Mouse (Mus musculus): ENCODE data around the gene Stk11ip. TPM values are rescaled to one million over a fixed set of nuclear protein-coding genes. Genes with fewer than 3 reads are reported as not detected.

Gene Stk11ip
- polyA plus RNA-seq, 1 experiment from 2014 or later = 19.6 TPM

DNA sequence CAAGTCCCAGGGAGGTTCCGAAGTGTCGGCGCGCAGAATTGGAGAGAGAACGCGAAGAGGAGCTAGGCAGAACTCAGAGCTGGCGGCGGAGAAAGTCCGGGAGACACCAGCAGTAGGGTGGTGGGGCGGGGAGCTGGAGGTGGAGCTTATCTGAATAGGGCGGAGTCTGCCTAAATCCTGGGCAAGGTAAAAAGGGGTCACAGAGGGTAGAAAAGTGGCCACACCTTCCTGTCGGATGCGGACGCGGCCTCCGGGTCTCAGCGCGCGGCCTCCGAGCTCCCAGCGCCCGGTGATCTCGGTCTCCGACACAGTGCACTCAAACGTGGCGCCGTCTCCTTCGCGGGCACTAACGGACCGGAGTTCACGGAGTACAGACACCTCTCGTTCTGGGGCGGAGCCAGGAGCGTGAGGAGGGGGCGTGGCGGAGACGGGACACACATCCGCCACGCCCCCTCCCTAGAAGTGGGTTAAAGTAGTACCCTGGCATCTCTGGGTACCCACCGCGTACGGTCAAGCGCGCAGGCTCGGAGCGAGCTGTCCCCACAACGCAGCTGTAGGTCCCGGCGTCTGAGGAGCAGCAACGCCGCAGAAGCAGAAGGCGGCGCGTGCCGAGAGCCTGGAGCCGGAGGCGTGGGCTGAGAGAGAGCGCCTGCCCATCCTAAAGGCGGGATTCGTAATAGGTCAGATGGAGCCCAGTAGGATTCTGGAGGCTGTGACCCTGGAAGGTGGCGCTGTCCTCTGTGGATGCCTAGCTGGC is 33.7 kb upstream of the Stk11ip start:
- peak; percentile 63 for ATAC-seq (replicated peaks)
- Histone ChIP-seq H3K4me2 (replicated peaks) (peak overlapping the region; percentile 98), H3K27me3 (peaks cover 45% of the 10 kb centered on the region), H3K36me3 (peaks cover 24% of the 10 kb centered on the region), H3K9me3 (no peaks in the 10 kb centered on the region), H3K27ac (replicated peaks) (no peak overlapping the region), H3K4me3 (peak overlapping the region; percentile 55), H3K9ac (replicated peaks) (peak overlapping the region; percentile 39), H3K4me1 (peaks cover 22% of the 10 kb centered on the region)
- under 1% methylated on average over 62 of the region's 62 CpGs for WGBS

DNA sequence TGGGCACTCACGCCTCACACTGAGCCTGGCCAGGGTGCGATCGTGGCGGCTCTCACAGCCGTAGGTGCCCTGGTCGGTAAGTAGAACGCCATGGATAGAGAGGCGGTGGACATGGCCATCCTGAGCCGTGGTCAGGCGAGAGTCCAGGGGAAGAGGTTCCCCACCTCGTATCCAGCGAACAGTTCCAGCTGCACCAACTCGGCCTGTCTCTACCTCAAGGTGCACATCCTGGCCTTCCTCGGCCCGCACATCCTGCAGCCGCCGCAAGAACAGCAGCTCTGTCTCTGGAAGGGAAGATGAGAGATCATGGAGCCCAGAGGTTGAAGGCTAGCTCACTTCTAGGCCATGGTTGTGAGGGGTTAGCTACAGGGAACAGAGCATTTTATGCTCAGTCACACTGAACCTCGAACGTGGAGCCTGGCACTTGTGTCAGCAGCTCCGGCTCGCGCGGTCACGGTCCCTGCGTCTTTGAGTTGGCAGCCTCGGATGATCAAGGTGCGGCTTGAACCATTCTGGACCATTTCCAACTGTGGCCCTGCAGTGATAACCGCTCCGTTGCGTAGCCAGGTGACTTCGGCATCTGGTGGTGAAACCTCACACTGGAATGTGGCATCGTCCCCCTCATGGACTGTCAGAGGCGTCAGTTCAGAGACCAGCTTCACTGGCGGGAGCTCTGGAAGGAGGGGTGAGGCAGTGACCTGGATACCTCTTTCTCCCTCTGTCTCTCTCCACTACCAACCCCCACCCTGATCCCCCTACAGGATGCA is 30.4 kb upstream of the Stk11ip start:
- peaks cover 2% of the 10 kb centered on the region; the same call in 1 of the 2 replicates for H3K36me3 ChIP-seq
- no peak overlapping the region for H3K4me3 ChIP-seq
- whole genome bisulfite sequencing = 88% methylated on average over 34 of the region's 34 CpGs
- no peaks in the 10 kb centered on the region for H3K9me3 ChIP-seq
- H3K9ac ChIP-seq (replicated peaks) = no peak overlapping the region
- no peak overlapping the region for H3K27ac ChIP-seq (replicated peaks)
- peaks cover 22% of the 10 kb centered on the region for H3K4me1 ChIP-seq
- no peak for ATAC-seq (replicated peaks)
- no peak overlapping the region for H3K4me2 ChIP-seq (replicated peaks)
- H3K27me3 ChIP-seq = peaks cover 23% of the 10 kb centered on the region

DNA sequence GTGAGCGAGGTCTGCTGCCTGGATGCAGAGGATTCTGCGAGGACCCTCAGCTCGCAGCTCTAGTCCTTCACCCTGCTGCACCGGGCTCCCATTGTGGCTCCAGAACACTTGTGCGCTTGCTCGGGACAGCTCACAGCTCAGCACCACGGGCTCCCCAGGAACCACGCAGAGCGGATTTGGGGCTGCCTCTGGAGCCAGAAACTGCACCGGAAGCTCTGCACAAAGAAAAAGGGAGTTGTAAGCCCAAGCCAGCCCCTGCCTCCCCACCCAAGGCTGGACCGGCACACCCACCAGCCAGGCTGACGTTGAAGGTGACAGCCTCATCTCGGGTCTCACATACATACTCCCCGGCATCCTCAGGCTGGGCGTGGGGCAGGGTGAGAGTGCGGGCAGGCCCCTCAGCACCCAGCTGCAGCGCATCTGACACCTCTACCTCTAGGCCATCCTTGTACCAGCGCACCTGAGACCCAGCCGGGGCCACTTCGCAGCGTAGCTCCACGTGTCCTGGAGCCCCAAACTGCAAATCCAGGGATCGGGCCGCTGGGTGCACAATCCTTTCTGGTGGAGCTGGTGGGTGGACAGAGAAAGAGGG is 28.7 kb upstream of the Stk11ip start:
- Histone ChIP-seq H3K9ac (replicated peaks) (no peak overlapping the region), H3K36me3 (no peaks in the 10 kb centered on the region; the same call in 1 of the 2 replicates), H3K4me3 (no peak overlapping the region), H3K9me3 (no peaks in the 10 kb centered on the region), H3K4me2 (replicated peaks) (no peak overlapping the region), H3K27ac (replicated peaks) (no peak overlapping the region), H3K27me3 (peaks cover 10% of the 10 kb centered on the region; the same call in 1 of the 2 replicates), H3K4me1 (peaks cover 10% of the 10 kb centered on the region)
- no peak for ATAC-seq (replicated peaks)
- 35% methylated on average over 24 of the region's 24 CpGs for WGBS

DNA sequence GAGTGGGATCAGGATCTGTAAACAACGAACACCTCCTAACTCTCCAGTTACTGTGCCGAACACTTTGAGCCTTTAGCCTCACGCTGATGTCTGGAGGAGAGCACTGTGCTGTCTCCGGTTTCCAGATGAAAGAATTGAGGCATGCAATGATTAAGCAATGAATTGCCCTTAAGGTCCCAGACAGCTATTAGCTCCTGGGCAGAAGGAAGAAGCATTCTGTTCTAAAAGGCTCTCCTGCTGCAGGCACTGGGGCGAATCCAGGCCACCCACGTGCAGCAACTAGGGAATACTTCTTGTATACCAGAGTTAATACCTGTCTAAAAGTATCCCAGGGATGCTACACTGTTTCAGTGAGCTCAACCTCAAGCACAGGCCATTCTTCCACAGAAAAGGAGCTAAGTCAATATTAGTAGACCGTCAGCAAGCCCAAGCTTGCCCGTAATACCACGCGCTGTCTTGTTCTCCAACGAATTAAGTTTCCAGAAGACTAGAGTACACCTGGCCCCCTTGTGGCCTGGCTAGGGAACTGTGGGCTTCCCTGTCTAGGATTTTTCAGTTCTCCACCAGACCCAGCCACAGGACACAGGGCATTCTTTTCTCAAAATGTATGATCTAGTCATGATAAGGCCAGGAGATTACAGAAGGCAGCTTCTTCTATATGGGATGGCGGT is 26.3 kb upstream of the Stk11ip start:
- Histone ChIP-seq H3K9ac (replicated peaks) (no peak overlapping the region), H3K27me3 (no peaks in the 10 kb centered on the region), H3K36me3 (peaks cover 3% of the 10 kb centered on the region; the same call in 1 of the 2 replicates), H3K4me2 (replicated peaks) (no peak overlapping the region), H3K9me3 (no peaks in the 10 kb centered on the region), H3K4me1 (0 out of 2 replicates have a peak, but pooled peaks cover 3% of the 10 kb centered on the region), H3K4me3 (no peak overlapping the region), H3K27ac (replicated peaks) (no peak overlapping the region)
- no peak; the same call in 1 of the 2 replicates for ATAC-seq (replicated peaks)
- WGBS = 46% methylated on average over 12 of the region's 12 CpGs

DNA sequence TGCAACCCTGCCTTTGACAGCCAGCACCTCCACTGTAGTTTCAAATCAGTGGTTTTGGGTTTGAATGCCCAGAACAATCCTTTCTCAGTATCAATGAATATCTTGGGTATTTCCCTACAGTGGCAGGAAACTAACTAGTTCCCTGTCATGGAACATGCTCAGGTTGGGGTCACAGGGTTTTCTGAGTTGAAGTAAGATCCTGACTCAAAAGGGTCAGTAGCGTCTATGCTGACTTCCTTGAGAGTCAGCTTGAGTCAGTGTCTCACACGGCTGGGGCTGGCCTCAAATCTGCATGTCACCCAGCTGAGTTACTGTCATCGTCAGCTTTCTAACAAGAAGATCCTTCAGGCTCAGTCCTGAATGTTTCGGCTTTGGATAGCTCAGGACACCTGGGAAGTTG is 22.4 kb upstream of the Stk11ip start:
- no peaks in the 10 kb centered on the region for H3K27me3 ChIP-seq
- H3K9ac ChIP-seq (replicated peaks) = no peak overlapping the region
- no peak for ATAC-seq (replicated peaks)
- no peak overlapping the region for H3K4me2 ChIP-seq (replicated peaks)
- H3K4me1 ChIP-seq = peaks cover 9% of the 10 kb centered on the region; the same call in 1 of the 2 replicates
- no peak overlapping the region for H3K4me3 ChIP-seq
- WGBS = 90% methylated on average over 4 of the region's 4 CpGs
- H3K27ac ChIP-seq (replicated peaks) = no peak overlapping the region
- no peaks in the 10 kb centered on the region for H3K9me3 ChIP-seq
- peaks cover 8% of the 10 kb centered on the region for H3K36me3 ChIP-seq

DNA sequence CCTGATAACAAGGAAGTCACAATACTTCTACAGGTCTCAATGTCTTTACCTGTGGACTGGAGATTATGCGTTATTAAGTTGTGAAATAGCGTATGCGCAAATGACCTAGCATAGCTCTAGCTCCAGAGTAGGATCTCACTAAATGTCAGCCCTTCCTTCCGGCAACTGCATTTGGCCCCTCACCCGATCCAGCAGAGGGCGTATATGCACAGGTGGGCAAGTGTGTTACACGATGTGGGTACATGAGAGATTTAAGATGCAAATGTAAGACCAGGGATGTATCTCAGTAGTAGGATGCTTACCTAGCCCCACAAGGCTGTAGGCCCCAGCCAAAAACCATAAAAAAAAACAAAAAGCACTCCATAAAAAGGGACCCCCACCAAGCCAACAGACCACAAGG is 21.9 kb upstream of the Stk11ip start:
- ATAC-seq (replicated peaks) = no peak
- Histone ChIP-seq H3K9ac (replicated peaks) (no peak overlapping the region), H3K27me3 (no peaks in the 10 kb centered on the region), H3K4me3 (no peak overlapping the region), H3K4me1 (peaks cover 14% of the 10 kb centered on the region), H3K36me3 (peaks cover 8% of the 10 kb centered on the region), H3K27ac (replicated peaks) (no peak overlapping the region), H3K9me3 (no peaks in the 10 kb centered on the region), H3K4me2 (replicated peaks) (no peak overlapping the region)
- 82% methylated on average over 7 of the region's 7 CpGs for WGBS

DNA sequence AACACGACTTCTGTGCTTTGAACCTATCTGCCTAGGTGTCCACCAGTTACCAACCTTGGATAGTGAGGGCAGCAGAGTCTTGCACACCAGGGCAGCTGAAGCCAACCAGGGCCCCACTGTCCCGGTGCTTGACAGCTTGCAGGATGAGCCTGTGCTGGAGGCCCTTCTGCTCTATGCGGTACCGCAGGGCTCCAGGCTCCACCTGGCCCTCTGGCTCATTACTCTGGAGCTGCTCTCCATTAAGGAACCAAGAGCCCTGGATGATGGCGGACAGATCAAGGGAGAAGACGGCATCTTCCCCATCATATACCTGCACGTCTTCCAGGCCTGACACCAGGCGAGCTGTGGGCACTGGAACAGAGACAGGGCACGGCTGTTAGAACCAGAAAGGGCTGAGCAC is 19.4 kb upstream of the Stk11ip start:
- Histone ChIP-seq H3K4me3 (no peak overlapping the region), H3K9ac (replicated peaks) (no peak overlapping the region), H3K9me3 (no peaks in the 10 kb centered on the region), H3K27ac (replicated peaks) (no peak overlapping the region), H3K36me3 (peaks cover 8% of the 10 kb centered on the region), H3K4me2 (replicated peaks) (no peak overlapping the region), H3K4me1 (peaks cover 28% of the 10 kb centered on the region), H3K27me3 (no peaks in the 10 kb centered on the region)
- no peak for ATAC-seq (replicated peaks)
- WGBS = 95% methylated on average over 9 of the region's 9 CpGs

DNA sequence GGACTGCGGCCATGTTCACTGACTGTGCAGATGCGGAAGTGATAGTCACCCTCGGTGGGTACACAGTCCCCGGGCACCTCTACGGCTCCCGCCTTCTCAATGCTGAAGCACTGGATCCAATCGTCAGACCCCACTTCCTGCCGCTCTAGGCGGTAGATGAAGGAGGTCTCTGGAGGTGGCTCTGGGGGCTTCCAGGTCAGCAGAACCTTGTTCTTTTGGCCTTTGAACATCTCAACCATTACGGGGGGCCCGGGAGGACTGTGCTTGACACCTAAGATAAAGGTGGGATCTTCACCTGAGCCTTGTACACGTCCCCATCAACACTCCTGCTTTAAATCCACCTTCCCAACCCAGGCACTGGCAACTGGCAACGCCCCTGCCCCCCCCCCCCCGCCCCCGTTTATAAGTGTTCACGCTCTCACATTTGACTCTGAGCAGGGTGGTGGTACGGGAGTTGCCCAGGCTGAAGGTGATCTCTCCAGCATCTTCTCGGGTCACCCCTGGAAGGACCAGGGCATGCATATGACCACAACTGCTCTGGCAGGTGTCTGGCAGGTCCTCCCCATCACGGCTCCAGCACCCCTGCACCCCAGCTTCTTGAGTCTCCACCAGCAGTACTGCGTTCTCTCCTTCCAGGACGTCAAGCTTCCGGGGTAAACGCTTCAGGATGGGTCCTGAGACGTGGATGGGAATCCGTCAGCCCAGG is 18.2 kb upstream of the Stk11ip start:
- H3K9ac ChIP-seq (replicated peaks) = no peak overlapping the region
- no peak overlapping the region for H3K4me2 ChIP-seq (replicated peaks)
- peaks cover 28% of the 10 kb centered on the region for H3K4me1 ChIP-seq
- peaks cover 8% of the 10 kb centered on the region for H3K36me3 ChIP-seq
- no peaks in the 10 kb centered on the region for H3K9me3 ChIP-seq
- H3K27ac ChIP-seq (replicated peaks) = no peak overlapping the region
- H3K27me3 ChIP-seq = no peaks in the 10 kb centered on the region
- 90% methylated on average over 25 of the region's 25 CpGs for WGBS
- no peak for ATAC-seq (replicated peaks)
- H3K4me3 ChIP-seq = no peak overlapping the region

DNA sequence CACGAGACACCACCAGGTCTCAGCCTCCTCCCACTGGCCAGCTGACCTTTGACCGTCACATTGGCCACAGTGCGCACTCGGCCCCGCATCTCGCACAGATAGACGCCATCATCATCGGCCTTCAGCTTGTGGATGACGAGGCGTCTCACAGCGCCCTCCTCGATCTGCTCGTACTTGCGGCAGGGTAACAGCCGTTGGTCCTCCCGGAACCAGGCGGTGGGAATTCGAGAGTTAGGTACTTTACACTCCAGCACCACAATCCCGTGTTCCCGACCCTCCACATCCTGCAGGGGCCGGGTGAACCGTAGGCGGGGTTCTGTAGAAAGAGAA is 17.7 kb upstream of the Stk11ip start:
- ATAC-seq (replicated peaks) = no peak
- Histone ChIP-seq H3K9me3 (no peaks in the 10 kb centered on the region), H3K4me1 (peaks cover 28% of the 10 kb centered on the region), H3K27me3 (no peaks in the 10 kb centered on the region), H3K4me3 (no peak overlapping the region), H3K36me3 (peaks cover 8% of the 10 kb centered on the region), H3K4me2 (replicated peaks) (no peak overlapping the region), H3K27ac (replicated peaks) (no peak overlapping the region), H3K9ac (replicated peaks) (no peak overlapping the region)
- WGBS = 70% methylated on average over 23 of the region's 23 CpGs

DNA sequence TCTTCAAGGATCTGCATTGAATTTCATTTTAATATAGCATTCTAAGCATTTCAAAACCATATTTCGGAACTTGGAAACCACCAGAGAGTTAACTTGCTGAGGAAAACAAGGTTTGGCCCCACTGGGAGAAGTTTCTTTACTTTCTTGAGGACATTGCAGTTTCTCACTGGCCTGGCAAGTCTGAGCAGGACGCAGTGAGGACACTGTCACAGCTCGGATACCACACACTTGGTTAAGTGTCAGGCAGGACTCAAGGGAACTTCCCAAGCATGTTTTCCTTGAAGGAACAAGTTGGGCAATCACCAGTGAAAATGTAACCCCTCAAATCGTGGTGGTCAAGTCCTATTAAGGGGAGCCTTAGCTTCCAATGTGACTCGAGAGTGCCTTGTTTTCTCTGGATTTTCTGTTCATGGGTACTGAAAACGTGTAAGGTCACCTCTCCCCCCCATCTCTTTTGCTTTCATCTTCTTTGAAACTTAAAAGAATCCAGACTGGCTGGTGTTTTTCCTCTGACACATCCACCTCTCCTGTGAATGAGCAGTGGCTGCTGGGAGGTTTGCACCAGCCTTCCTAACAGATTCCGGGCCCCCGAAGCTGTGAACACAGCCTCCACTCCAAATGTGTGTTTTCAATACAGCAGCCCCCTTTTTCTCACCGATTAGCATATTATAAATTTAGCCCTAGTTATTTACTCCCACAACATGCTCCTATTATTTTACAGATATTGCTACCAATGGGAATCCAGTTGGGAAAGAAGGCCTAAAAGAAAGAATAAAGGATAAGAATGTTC is 16.9 kb upstream of the Stk11ip start:
- no peaks in the 10 kb centered on the region for H3K27me3 ChIP-seq
- peak overlapping the region; percentile 88 for H3K4me3 ChIP-seq
- no peak for ATAC-seq (replicated peaks)
- peak overlapping the region; percentile 93 for H3K9ac ChIP-seq (replicated peaks)
- peaks cover 5% of the 10 kb centered on the region for H3K36me3 ChIP-seq
- H3K27ac ChIP-seq (replicated peaks) = peak overlapping the region; percentile 78; the same call in 1 of the 2 replicates
- H3K4me1 ChIP-seq = peaks cover 28% of the 10 kb centered on the region
- WGBS = 60% methylated on average over 9 of the region's 9 CpGs
- no peaks in the 10 kb centered on the region for H3K9me3 ChIP-seq
- peak overlapping the region; percentile 91 for H3K4me2 ChIP-seq (replicated peaks)
